Mouse (Mus musculus) thymus, adult 2 months (tissue): ENCODE measurements around the gene Cbx7.

ENCODE experiments used
- CTCF ChIP-seq: fragments of 200-500 bp; IDR thresholded peaks from 2 replicates; pipeline ENCODE4 v1.5.1; 2012; ENCODE audit warnings: mild to moderate bottlenecking, control low read depth, low read length, moderate library complexity, borderline replicate concordance; ENCODE audit not compliant: control insufficient read depth, poor library complexity, insufficient read depth; ENCODE audit errors: extremely low read depth
- POLR2A ChIP-seq: fragments of 200-500 bp; IDR thresholded peaks from 2 replicates; pipeline ENCODE4 v1.6.1; 2012; ENCODE audit warnings: mild to moderate bottlenecking, low read length, control low read depth, moderate library complexity; ENCODE audit not compliant: control insufficient read depth, poor library complexity, insufficient read depth; ENCODE audit errors: extremely low read depth

- TF ChIP-seq POLR2A (no peak), CTCF (peak; percentile 49; the same call in 1 of the 2 replicates)
These were observed 24.1 kb downstream of the Cbx7 start for GRCm38 (mm10) chr15:79946790-79947189.
